Mouse (Mus musculus) CH12.LX (cell line): ENCODE measurements around the gene Lrrc29. TPM values are rescaled to one million over a fixed set of nuclear protein-coding genes. Genes with fewer than 3 reads are reported as not detected.

ENCODE experiments used
- DNase-seq: peaks from one replicate; pipeline ENCODE4 v3.0.0-alpha.2; 2013; ENCODE audit errors: extremely low read depth
- H3K27ac ChIP-seq: 2 replicates; pipeline ENCODE4 v1.5.1; 2012; ENCODE audit warnings: low read depth, mild to moderate bottlenecking, control low read depth, moderate library complexity; ENCODE audit not compliant: insufficient read depth
- H3K27me3 ChIP-seq: replicated peaks from 2 replicates; pipeline ENCODE3; 2012; ENCODE audit warnings: inconsistent platforms
- H3K36me3 ChIP-seq, 2 experiments: replicated peaks in 1 of 2; 2 replicates each; pipeline versions ENCODE3 to v1.6.1; 2012; ENCODE audit warnings: inconsistent platforms in 1 of 2, low read length in 1 of 2, mild to moderate bottlenecking in 1 of 2, mixed read lengths in 1 of 2, moderate library complexity in 1 of 2; ENCODE audit not compliant: control insufficient read depth in 1 of 2, insufficient read depth in 1 of 2
- H3K4me1 ChIP-seq, 2 experiments: 2 replicates each; pipeline ENCODE4 v1.6.1; 2012; ENCODE audit warnings: inconsistent platforms in 1 of 2, moderate library complexity in 1 of 2; ENCODE audit not compliant: insufficient read depth in 2 of 2, control insufficient read depth in 1 of 2
- H3K4me2 ChIP-seq: 2 replicates; pipeline ENCODE4 v1.6.1; 2012; ENCODE audit warnings: low read depth, mild to moderate bottlenecking, control low read depth; ENCODE audit not compliant: poor library complexity, insufficient read depth, severe bottlenecking
- H3K4me3 ChIP-seq, 3 experiments: fragments of 150-350 bp in 1 of 3; sonication (generic) in 1 of 3; replicated peaks in 1 of 3; 2 replicates each; pipeline versions ENCODE3 to v1.5.1; 2011 to 2012; ENCODE audit warnings: low read depth in 2 of 3, low read length in 2 of 3, mild to moderate bottlenecking in 2 of 3, moderate library complexity in 2 of 3, control low read depth in 1 of 3, improper control_type of control experiment in 1 of 3, inconsistent platforms in 1 of 3, mixed read lengths in 1 of 3; ENCODE audit not compliant: poor library complexity in 1 of 3
- H3K79me2 ChIP-seq: replicated peaks from 2 replicates; pipeline ENCODE4 v1.6.1; 2012; ENCODE audit warnings: mild to moderate bottlenecking, moderate library complexity; ENCODE audit not compliant: control insufficient read depth, poor library complexity, insufficient read depth, severe bottlenecking; ENCODE audit errors: extremely low read depth
- H3K9ac ChIP-seq: 2 replicates; pipeline ENCODE4 v1.6.1; 2012; ENCODE audit warnings: low read depth, mild to moderate bottlenecking, control low read depth, moderate library complexity; ENCODE audit not compliant: insufficient read depth
- H3K9me3 ChIP-seq: replicated peaks from 2 replicates; pipeline ENCODE3; 2012; ENCODE audit warnings: low read length, inconsistent platforms, mixed read lengths
- BHLHE40 ChIP-seq: IDR thresholded peaks from 2 replicates; pipeline ENCODE4 v1.6.1; 2011; ENCODE audit warnings: mild to moderate bottlenecking, low read depth, low read length, improper control_type of control experiment
- CHD1 ChIP-seq: IDR thresholded peaks from 2 replicates; pipeline ENCODE4 v1.6.1; 2012; ENCODE audit warnings: low read depth, low read length, improper control_type of control experiment, inconsistent platforms
- CTCF ChIP-seq, 2 experiments: IDR thresholded peaks in 1 of 2; conservative IDR thresholded peaks in 1 of 2; 2 replicates each; pipeline ENCODE4 v1.5.1; 2011 to 2012; ENCODE audit warnings: low read depth in 2 of 2, low read length in 2 of 2, improper control_type of control experiment in 1 of 2, inconsistent platforms in 1 of 2, mild to moderate bottlenecking in 1 of 2, moderate library complexity in 1 of 2
- E2F4 ChIP-seq: IDR thresholded peaks from 2 replicates; pipeline ENCODE4 v1.6.1; 2011; ENCODE audit warnings: low read depth, low read length, improper control_type of control experiment; ENCODE audit not compliant: insufficient replicate concordance
- ELF1 ChIP-seq: IDR thresholded peaks from 2 replicates; pipeline ENCODE4 v1.6.1; 2014; ENCODE audit warnings: low read depth, mild to moderate bottlenecking, inconsistent platforms, low read length, improper control_type of control experiment
- GABPA ChIP-seq: IDR thresholded peaks from 2 replicates; pipeline ENCODE4 v1.6.1; 2012; ENCODE audit warnings: low read depth, low read length, improper control_type of control experiment, inconsistent platforms; ENCODE audit not compliant: insufficient replicate concordance
- IRF4 ChIP-seq: IDR thresholded peaks from 2 replicates; pipeline ENCODE4 v1.6.1; 2014; ENCODE audit warnings: low read depth, mild to moderate bottlenecking, inconsistent platforms, low read length, improper control_type of control experiment
- JUND ChIP-seq: conservative IDR thresholded peaks from 2 replicates; pipeline ENCODE4 v1.6.1; 2011; ENCODE audit warnings: low read depth, low read length, improper control_type of control experiment
- MAFK ChIP-seq: IDR thresholded peaks from 2 replicates; pipeline ENCODE4 v1.6.1; 2011; ENCODE audit warnings: low read length, improper control_type of control experiment; ENCODE audit not compliant: insufficient replicate concordance
- MAX ChIP-seq: IDR thresholded peaks from 2 replicates; pipeline ENCODE4 v1.6.1; 2011; ENCODE audit warnings: low read length, improper control_type of control experiment
- MAZ ChIP-seq: IDR thresholded peaks from 2 replicates; pipeline ENCODE4 v1.6.1; 2012; ENCODE audit warnings: low read depth, mild to moderate bottlenecking, inconsistent platforms, low read length, improper control_type of control experiment, moderate library complexity
- MEF2A ChIP-seq: IDR thresholded peaks from 2 replicates; pipeline ENCODE4 v1.6.1; 2014; ENCODE audit warnings: low read depth, mild to moderate bottlenecking, inconsistent platforms, low read length, improper control_type of control experiment, borderline replicate concordance
- MXI1 ChIP-seq: IDR thresholded peaks from 2 replicates; pipeline ENCODE4 v1.6.1; 2011; ENCODE audit warnings: mild to moderate bottlenecking, low read depth, low read length, improper control_type of control experiment
- MYC ChIP-seq: IDR thresholded peaks from 2 replicates; pipeline ENCODE4 v1.6.1; 2011; ENCODE audit warnings: low read depth, mild to moderate bottlenecking, improper control_type of control experiment, low read length
- NELFE ChIP-seq: IDR thresholded peaks from 2 replicates; pipeline ENCODE4 v1.6.1; 2011; ENCODE audit warnings: low read depth, low read length, improper control_type of control experiment
- NRF1 ChIP-seq: IDR thresholded peaks from 2 replicates; pipeline ENCODE4 v1.6.1; 2014; ENCODE audit warnings: low read depth, mild to moderate bottlenecking, inconsistent platforms, low read length, improper control_type of control experiment, moderate library complexity
- POLR2AphosphoS2 ChIP-seq: IDR thresholded peaks from 2 replicates; pipeline ENCODE4 v1.6.1; 2011; ENCODE audit warnings: low read depth, low read length, improper control_type of control experiment
- RAD21 ChIP-seq: IDR thresholded peaks from 2 replicates; pipeline ENCODE4 v1.6.1; 2011; ENCODE audit warnings: low read depth, mild to moderate bottlenecking, low read length, improper control_type of control experiment, moderate library complexity
- SIN3A ChIP-seq: IDR thresholded peaks from 2 replicates; pipeline ENCODE4 v1.6.1; 2012; ENCODE audit warnings: low read length, improper control_type of control experiment, inconsistent platforms
- USF1 ChIP-seq: IDR thresholded peaks from 2 replicates; pipeline ENCODE4 v1.6.1; 2014; ENCODE audit warnings: low read depth, mild to moderate bottlenecking, inconsistent platforms, low read length, improper control_type of control experiment
- ZKSCAN1 ChIP-seq: IDR thresholded peaks from 2 replicates; pipeline ENCODE4 v1.6.1; 2012; ENCODE audit warnings: low read depth, inconsistent platforms, low read length, improper control_type of control experiment, borderline replicate concordance
- ZMIZ1 ChIP-seq: IDR thresholded peaks from 2 replicates; pipeline ENCODE4 v1.6.1; 2012; ENCODE audit warnings: low read depth, mild to moderate bottlenecking, inconsistent platforms, low read length, improper control_type of control experiment
- dilution Hi-C: fragments of 300-500 bp; cut with MboI; formaldehyde crosslinking; loops from 2 replicates; pipeline ENCODE4 v1.14.3; 2020; ENCODE audit warnings: low sequenced_read_pairs; ENCODE audit not compliant: extremely low pct_unique_long_range_greater_than_20kb, extremely low pct_ligation_motif_present
- in situ Hi-C: fragments of 300-500 bp; cut with MboI; formaldehyde crosslinking; loops from 3 replicates; pipeline ENCODE4 v1.14.3; 2019; ENCODE audit warnings: low sequenced_read_pairs, low pct_ligation_motif_present, low pct_unique_long_range_greater_than_20kb, mixed read lengths
- polyA plus RNA-seq: library from polyadenylated mRNA; unstranded; fragments of >175 nt; gene quantifications from 2 replicates; pipeline ENCODE4 v1.2.1, GENCODE M21; 2012; ENCODE audit warnings: low read depth; ENCODE audit not compliant: insufficient read length
- total RNA-seq, 2 experiments: library from RNA; depleted of rRNA; stranded (reverse); fragments of 300-350 nt in 1 of 2; fragments of >200 nt in 1 of 2; gene quantifications; 2 replicates each; pipeline ENCODE4 v1.2.3; 2012 to 2014

Lrrc29 gene
- total and polyA plus RNA-seq, 3 experiments, result 1.4 to 1.8 (median 1.7) TPM

DNA sequence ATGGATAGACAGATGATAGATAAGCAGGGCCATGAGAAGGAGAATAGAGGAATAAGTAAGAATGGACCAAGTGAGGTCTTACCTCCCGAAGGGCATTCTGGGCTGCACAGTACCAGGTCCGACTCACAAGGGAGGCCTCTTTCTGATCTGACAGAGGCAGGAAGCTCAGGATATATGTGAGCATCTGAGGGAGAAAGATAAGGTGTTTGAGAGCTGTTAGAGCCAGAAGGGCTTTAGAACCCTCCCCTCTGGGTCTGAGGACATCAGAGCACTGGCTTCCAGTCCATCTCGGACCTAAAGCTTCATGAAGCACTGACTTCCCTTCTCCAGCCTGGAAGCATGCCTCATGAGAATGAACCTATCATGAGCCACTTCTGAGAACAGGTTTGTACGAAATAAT is 2.9 kb downstream of the Lrrc29 start:
- Histone ChIP-seq H3K4me2 (no peak overlapping the region), H3K79me2 (peaks cover 14% of the 10 kb centered on the region), H3K9ac (no peak overlapping the region), H3K27me3 (no peaks in the 10 kb centered on the region), H3K4me3 (no peak overlapping the region), H3K36me3 (peaks cover 23 to 47% of the 10 kb centered on the region in 2 experiments), H3K4me1 (peaks cover 3 to 21% of the 10 kb centered on the region in 2 experiments), H3K9me3 (no peaks in the 10 kb centered on the region), H3K27ac (no peak overlapping the region)
- dilution Hi-C loops, result no loop called here
- in situ Hi-C loops, result no loop called here
- no peak for TF ChIP-seq IRF4
- TF ChIP-seq CTCF (conservative IDR thresholded peaks at IDR 0.05 in 1 of 2, IDR thresholded peaks at IDR 0.05 in 1 of 2; ENCODE audit: low read depth in 2 of 2, low read length in 2 of 2), result no peak
- no peak for TF ChIP-seq RAD21
- no peak for TF ChIP-seq CHD1
- TF ChIP-seq USF1, result no peak
- TF ChIP-seq BHLHE40, result no peak
- no peak for TF ChIP-seq ELF1
- no peak for TF ChIP-seq MAX
- TF ChIP-seq MEF2A, result no peak
- no peak for TF ChIP-seq ZKSCAN1
- no peak for TF ChIP-seq GABPA
- no peak for TF ChIP-seq MAZ
- TF ChIP-seq MAFK, result no peak
- TF ChIP-seq MXI1, result no peak
- no peak for DNase-seq

DNA sequence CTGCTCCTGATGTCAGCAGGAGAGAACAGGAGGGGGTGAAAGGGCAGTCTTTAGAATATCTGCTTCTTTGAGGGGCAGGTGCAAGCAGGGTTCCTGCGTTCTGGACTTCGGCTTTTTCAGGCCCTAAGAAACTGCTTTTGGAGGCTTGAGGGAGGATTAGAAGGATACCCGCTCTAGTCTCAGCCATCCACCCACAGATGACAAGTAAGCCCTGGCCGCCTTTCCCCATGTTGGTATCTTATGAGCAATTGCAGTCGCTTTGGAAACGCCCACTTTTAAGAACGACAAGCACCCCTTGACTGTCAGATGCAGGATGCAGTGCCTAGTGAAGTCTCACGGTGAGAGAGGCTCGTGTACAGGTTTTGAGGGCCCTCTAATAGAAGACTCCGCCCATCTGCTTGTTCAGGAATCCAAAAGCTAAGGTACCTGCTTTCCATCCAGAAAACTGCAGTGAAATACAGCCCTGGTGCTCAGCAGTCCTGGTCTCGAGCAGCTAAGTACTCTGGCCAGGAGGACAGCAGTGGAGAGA is 7.4 kb downstream of the Lrrc29 start:
- Histone ChIP-seq H3K36me3 (peaks cover 50 to 82% of the 10 kb centered on the region in 2 experiments), H3K9me3 (no peaks in the 10 kb centered on the region), H3K4me3 (no peak overlapping the region), H3K27me3 (no peaks in the 10 kb centered on the region), H3K79me2 (no peaks in the 10 kb centered on the region), H3K9ac (no peak overlapping the region), H3K4me2 (no peak overlapping the region), H3K4me1 (no peaks in the 10 kb centered on the region), H3K27ac (no peak overlapping the region)
- TF ChIP-seq MXI1, result no peak
- no peak for TF ChIP-seq NRF1
- TF ChIP-seq MYC, result no peak
- TF ChIP-seq MAZ, result no peak
- TF ChIP-seq NELFE, result no peak
- TF ChIP-seq E2F4, result no peak
- TF ChIP-seq ZMIZ1, result no peak
- TF ChIP-seq CHD1, result no peak
- TF ChIP-seq ZKSCAN1, result no peak
- TF ChIP-seq POLR2AphosphoS2, result no peak
- TF ChIP-seq JUND, result no peak
- no peak for TF ChIP-seq GABPA
- no peak for TF ChIP-seq MAX
- no peak for TF ChIP-seq USF1
- no peak for TF ChIP-seq SIN3A
- no peak for TF ChIP-seq MAFK
- no peak for DNase-seq
- dilution Hi-C loops, result no loop called here
- in situ Hi-C loops, result no loop called here
